Mouse (Mus musculus) adrenal gland, postnatal 10 days (tissue): Measurements from ENCODE around the gene Frmd8. TPM values are rescaled to one million over a fixed set of nuclear protein-coding genes. Genes with fewer than 3 reads are reported as not detected.

Source experiments
- DNase-seq: peaks from one replicate; pipeline ENCODE4 v3.0.0; 2021; ENCODE audit warnings: mixed read lengths
- long read RNA-seq, 2 experiments: library from polyadenylated mRNA; stranded (forward); transcript quantifications; one replicate each; pipeline ENCODE4 v2.0.0; 2021
- total RNA-seq, 2 experiments: library from RNA; stranded (reverse); gene quantifications; 2 replicates each; pipeline ENCODE4 v1.2.3; 2021

Frmd8 gene
- 10 to 100 TPM; 29.0 to 34.8 TPM for total RNA-seq
- long read RNA-seq, experiment 1, full-length matches to known transcripts, result 36 of 56 reads
- long read RNA-seq, experiment 1, partial matches to known transcripts, result 2 of 56 reads
- long read RNA-seq, experiment 1, other reads (novel, unspliced or antisense), result 18 of 56 reads
- long read RNA-seq, experiment 2, full-length matches to known transcripts, result 40 of 54 reads
- long read RNA-seq, experiment 2, partial matches to known transcripts, result 7 of 54 reads
- long read RNA-seq, experiment 2, other reads (novel, unspliced or antisense), result 7 of 54 reads

GRCm38 (mm10) chr19:5874969-5875480 lies at the start of gene Frmd8:
Frmd8 (minus strand) TSS chr19:5875274.
- DNase-seq, result peak; percentile 94

GRCm38 (mm10) chr19:5924713-5925093 lies 49.6 kb upstream of the Frmd8 start, which contains the start of gene Cdc42ep2:
Cdc42ep2 (minus strand) TSS chr19:5924816.
- DNase-seq, result peak; percentile 98

GRCm38 (mm10) chr19:5923990-5924712 lies 49.1 kb upstream of the Frmd8 start:
- DNase-seq, result peak; percentile 93

DNA sequence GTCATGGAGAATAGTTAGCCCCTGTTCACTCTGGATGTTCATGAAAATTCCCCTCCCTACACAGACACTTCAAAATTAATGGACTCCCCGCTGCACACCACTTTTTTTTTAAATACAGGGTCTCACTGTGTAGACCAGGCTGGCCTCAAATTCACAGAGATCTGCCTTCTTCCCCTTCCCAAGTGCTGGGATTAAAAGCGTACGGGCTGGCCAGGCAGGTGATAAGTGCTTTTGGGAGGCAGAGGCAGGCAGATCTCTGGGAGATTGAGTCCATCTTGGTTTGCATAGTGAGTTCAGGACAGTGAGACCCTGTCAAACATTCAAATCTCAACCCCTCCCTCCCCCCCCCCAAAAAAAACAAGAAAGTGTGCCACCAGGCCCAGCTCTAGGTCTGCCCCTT lies 47.9 kb upstream of the Frmd8 start:
- no peak for DNase-seq

DNA sequence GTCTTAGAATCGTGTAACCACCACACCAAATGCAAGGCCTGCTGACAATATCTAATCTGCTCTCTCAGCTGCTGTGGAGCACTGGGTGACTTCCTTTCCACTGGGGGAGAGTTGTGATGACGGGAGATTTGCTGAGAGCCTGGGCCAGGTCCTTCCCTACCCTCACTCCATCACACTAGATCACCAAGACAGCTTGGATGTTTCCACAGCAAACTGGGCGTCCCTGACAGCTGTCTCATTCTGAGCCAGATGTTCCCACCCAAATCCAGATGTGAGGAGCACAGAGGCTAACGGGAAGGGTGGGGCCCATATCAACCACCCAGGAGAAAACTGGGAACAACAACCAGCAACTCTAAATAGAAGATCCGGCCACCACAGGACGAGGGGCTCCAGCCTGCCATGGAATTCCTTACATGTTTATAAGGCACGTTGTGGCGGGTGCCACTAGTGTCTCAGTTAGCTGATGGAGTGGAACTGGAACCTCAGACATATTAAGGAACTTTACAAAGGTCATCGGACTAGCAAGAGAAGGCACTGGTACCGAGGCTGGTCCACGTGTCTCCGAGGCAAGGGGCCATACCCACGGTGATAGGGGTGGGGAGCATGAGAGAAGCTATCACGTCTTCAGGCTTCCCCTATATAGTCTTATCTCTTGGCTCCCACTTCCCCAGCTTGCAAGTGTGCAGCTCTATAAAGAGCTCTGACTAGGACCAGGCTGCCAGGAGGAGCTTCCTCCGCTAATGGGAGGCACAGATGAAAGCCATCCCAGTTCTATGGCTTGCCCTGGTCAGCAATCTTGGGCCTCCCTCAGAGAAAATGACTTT lies 47.3 kb upstream of the Frmd8 start:
- DNase-seq, result no peak

DNA sequence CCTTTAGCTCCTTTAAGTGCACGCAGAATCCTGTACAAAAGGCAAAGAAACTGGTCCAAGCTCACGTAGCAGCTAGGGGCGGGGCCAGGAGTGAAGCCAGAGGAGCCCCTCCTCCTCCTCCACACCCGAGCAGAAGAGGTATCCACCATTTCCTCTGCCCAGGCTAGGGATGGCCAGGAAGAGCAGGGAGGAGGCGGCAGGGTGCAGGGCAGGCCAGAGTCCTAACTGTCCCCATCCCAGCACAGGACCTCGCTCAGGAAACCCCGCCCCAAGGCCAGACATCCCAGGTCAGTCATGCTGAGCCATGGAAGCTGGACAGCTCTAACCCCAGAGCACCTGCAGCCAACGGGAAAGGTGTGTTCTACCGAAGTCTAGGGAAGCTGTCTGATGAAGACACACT lies 46.6 kb upstream of the Frmd8 start:
- DNase-seq, result peak; percentile 22

- DNase-seq, result no peak
Observed at GRCm38 (mm10) chr19:5913007-5913719, 38.1 kb upstream of the Frmd8 start, which contains the start of gene Dpf2. Dpf2 (minus strand) TSS chr19:5913010.

- peak; percentile 99 for DNase-seq
Observed at GRCm38 (mm10) chr19:5912103-5913006, 37.3 kb upstream of the Frmd8 start.

- no peak for DNase-seq
Observed at GRCm38 (mm10) chr19:5911430-5912102, 36.5 kb upstream of the Frmd8 start.

GRCm38 (mm10) chr19:5910221-5910620 lies 35.1 kb upstream of the Frmd8 start:
- no peak for DNase-seq

GRCm38 (mm10) chr19:5907275-5907674 lies 32.2 kb upstream of the Frmd8 start:
- DNase-seq, result no peak

DNA sequence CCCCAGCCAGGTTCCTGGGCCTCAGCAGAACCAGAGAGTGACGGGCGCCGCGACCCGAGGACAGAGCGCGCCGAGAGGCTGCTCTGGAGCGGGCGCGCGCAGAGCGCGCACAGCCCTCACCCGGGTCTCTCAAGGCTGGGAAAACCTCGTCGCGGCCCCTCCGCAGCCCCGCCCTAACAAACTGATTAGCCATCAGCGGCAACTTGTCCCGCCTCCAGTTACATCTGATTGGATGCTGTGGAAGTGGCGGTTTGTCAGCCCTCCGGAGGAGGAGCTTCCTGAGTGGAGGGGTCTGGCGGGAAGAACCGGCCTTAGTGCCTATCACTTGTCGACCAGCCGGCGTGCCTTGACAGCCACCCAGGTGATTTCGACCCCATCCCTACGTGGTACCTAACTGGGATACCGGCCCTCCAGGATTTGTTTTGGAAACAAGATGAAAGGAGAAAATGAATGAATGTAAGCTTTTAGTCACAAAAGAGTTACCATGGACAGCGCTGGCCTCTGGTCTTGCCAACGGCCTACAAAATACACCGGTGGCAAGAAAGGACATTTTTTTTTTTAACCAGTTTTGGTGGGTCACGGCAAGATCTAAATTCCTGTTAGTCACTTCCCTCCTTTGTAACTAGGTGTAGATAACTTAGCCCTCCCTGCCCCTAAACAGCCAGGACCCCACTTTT lies 19.1 kb upstream of the Frmd8 start, which contains the start of gene Tigd3:
TSS of gene Tigd3 (minus strand) at position 148 of the 677 bp plus-strand sequence.
- peak; percentile 96 for DNase-seq

DNA sequence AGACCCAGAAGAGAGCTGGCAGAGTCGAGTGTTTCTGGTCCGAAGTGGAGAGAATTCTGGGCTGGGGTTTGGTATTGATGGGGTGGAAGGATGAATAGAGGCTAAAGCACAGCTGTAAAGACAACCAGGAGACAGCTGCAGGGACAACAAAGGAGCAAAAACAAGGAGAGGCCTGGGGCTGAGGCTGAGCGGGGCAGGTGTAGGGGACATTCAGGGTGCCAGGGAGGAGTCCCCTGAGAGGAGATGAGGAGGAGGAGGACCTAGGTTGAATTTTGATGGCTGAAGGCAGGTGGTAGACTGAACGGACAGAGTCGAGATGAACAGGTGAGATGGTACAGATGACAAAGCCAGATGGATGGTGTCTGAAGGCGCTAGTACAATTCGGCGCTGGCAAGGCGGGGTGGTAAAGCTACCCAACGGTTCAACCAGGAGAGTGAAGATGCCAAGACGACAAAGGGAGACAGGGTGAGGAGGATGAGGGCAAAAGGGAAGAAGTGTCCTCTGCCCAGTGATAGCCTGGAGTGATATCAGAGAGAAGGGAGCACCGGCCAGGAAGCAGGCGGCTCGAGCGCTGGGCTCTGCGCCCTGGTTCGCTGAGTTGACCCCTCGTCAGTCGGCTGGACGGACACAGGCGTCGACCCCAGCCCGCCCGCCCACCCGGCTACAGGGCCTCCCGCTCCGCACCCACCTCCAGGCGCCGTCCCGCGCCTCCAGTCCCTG lies 18.4 kb upstream of the Frmd8 start:
- no peak for DNase-seq

- no peak for DNase-seq
Observed at GRCm38 (mm10) chr19:5892735-5893134, 17.7 kb upstream of the Frmd8 start.

DNA sequence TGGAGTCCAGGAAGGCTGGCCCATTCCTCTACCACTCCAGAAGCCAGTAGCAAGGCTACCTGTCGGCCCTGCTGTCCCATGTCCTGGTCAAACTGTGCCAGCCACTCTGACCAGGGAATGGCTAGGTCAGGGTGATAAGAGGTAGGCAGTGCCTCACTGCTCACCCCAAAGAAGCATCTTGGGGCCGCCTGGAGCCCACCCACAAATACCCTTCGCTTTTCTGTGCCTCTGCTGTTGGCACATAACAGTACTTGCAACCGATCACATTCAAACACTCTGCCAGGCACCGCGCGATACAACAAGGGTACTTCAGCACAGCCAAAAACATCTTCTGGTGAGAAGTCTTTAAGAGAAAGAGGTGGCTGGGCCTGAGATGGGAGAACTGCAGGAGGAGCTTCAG lies 17.2 kb upstream of the Frmd8 start:
- no peak for DNase-seq

DNA sequence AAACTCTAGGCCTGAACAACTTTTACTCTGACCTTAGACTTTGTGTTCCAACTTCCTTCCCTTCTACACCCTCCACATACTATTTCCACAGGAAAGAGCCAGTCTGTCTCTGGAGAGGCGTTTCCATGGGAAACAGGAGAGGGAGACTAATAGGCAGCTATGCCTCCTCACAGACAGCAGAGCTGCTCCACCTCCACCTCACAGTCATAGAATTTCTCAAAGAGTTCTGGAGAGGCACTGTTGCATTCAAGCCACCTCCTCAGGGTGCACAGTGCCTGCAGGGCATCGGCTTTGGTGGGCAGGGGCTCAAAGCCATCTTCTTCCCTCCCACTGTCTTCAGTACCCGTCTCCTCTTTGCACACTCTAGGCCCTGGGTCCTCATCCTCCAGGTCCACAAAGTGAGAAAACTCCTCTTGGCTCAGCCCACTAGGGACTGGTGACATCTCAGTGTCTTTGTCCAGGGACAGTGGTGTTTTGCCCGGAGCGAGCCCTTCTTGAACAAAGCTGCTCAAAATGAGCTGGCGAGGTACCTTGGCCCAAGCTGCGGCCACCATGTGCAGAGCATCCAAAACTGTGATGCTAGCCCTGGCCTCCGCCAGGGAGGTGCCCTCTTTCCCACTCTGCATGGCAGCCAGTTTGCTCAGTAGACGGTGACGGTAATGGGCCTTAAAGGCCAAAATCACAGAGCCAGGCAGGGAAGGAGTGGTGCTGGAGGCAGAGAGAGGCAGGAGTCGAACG lies 16.6 kb upstream of the Frmd8 start:
- no peak for DNase-seq

DNA sequence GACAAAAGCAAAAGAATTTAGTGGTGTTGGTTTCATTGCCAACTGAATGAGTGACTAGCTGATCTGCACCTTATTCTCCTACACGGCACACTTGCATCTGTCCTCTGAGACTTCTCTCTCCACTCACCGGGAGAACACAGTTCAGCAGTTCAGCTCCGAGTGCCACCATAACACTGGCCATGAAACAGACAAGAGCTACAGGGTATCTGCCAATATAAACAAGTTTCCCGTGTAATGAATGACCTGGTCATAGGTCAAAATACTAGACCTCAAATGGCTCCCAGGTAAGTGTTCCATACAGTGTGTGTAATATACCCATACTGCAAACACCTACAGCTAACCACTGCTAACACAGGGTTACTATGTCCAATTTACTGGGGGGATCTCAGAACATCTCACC lies 14.1 kb upstream of the Frmd8 start:
- DNase-seq, result no peak

GRCm38 (mm10) chr19:5887234-5887815 lies 12.3 kb upstream of the Frmd8 start:
- DNase-seq, result no peak
